Mouse (Mus musculus) midbrain, embryonic 15.5 days (tissue): ENCODE results near the gene Gphn. TPM values are rescaled to one million over a fixed set of nuclear protein-coding genes. Genes with fewer than 3 reads are reported as not detected.
"Not testable (repeated sequence)": the region's sequence is repeated elsewhere in the genome, so short reads cannot be mapped to it uniquely, and the experiment has no call there.

Experiments used
- ATAC-seq: fragments of 200-750 bp; cut with Nextera tagmentation; replicated peaks from 2 replicates; pipeline ENCODE4 v1.8.0; 2017; ENCODE audit warnings: moderate TSS enrichment
- H3K27ac ChIP-seq: fragments of 300-500 bp; sonication (generic); 2 replicates; pipeline ENCODE4 v1.5.1; 2015; ENCODE audit warnings: mild to moderate bottlenecking, inconsistent platforms
- H3K27me3 ChIP-seq: fragments of 300-500 bp; sonication (generic); replicated peaks from 2 replicates; pipeline ENCODE4 v1.6.1; 2015; ENCODE audit warnings: inconsistent platforms
- H3K36me3 ChIP-seq: fragments of 300-500 bp; sonication (generic); replicated peaks from 2 replicates; pipeline ENCODE4 v1.6.1; 2015; ENCODE audit warnings: inconsistent platforms
- H3K4me1 ChIP-seq: fragments of 300-500 bp; sonication (generic); 2 replicates; pipeline ENCODE4 v1.6.1; 2015; ENCODE audit warnings: inconsistent platforms
- H3K4me2 ChIP-seq: fragments of 300-500 bp; sonication (generic); 2 replicates; pipeline ENCODE4 v1.6.1; 2015; ENCODE audit warnings: inconsistent platforms, mild to moderate bottlenecking, moderate library complexity
- H3K4me3 ChIP-seq: fragments of 300-500 bp; sonication (generic); 2 replicates; pipeline ENCODE4 v1.5.1; 2015; ENCODE audit warnings: mild to moderate bottlenecking, inconsistent platforms
- H3K9ac ChIP-seq: fragments of 300-500 bp; sonication (generic); 2 replicates; pipeline ENCODE4 v1.6.1; 2015; ENCODE audit warnings: mild to moderate bottlenecking, inconsistent platforms
- H3K9me3 ChIP-seq: fragments of 300-500 bp; sonication (generic); 2 replicates; pipeline ENCODE4 v1.6.1; 2016; ENCODE audit warnings: inconsistent platforms
- WGBS: fragments of 180-500 bp; shearing (Covaris S2); methylation state at CpG from one replicate; pipeline ENCODE4 v1.1.7; 2015; ENCODE audit warnings: mixed read lengths; 5-methylcytosine and 5-hydroxymethylcytosine counted together
- polyA plus RNA-seq: library from polyadenylated mRNA; unstranded; fragments of >200 nt; fragmentation: Nextera tagmentation; extraction: Ambion mirVana; gene quantifications from 2 replicates; pipeline ENCODE4 v1.2.1, GENCODE M21; 2015

The Gphn gene
- polyA plus RNA-seq, 1 experiment from 2014 or later, result 55.7 TPM

- Histone ChIP-seq H3K4me3 (no peak overlapping the region), H3K9ac (no peak overlapping the region), H3K27ac (no peak overlapping the region), H3K27me3 (no peaks in the 10 kb centered on the region), H3K4me1 (no peaks in the 10 kb centered on the region), H3K4me2 (no peak overlapping the region), H3K9me3 (no peaks in the 10 kb centered on the region), H3K36me3 (no peaks in the 10 kb centered on the region)
- ATAC-seq, result no peak
These were observed 163.1 kb downstream of the Gphn start for GRCm38 (mm10) chr12:78389267-78389666.

- no peak for ATAC-seq
- Histone ChIP-seq H3K27me3 (no peaks in the 10 kb centered on the region), H3K4me1 (no peaks in the 10 kb centered on the region), H3K36me3 (no peaks in the 10 kb centered on the region), H3K4me3 (no peak overlapping the region), H3K9me3 (no peaks in the 10 kb centered on the region), H3K27ac (no peak overlapping the region), H3K9ac (no peak overlapping the region), H3K4me2 (no peak overlapping the region)
- WGBS, result 98% methylated on average over 1 of the region's 1 CpGs
These were observed 169.1 kb downstream of the Gphn start for GRCm38 (mm10) chr12:78395297-78395696.

- WGBS, result 68% methylated on average over 7 of the region's 7 CpGs
- not testable (repeated sequence) for H3K9me3 ChIP-seq, H3K27me3 ChIP-seq, H3K36me3 ChIP-seq, H3K4me1 ChIP-seq, H3K4me3 ChIP-seq, H3K4me2 ChIP-seq, ATAC-seq, H3K27ac ChIP-seq, H3K9ac ChIP-seq
These were observed 181.3 kb downstream of the Gphn start for GRCm38 (mm10) chr12:78407518-78407917.

GRCm38 (mm10) chr12:78522176-78522575 lies 296.0 kb downstream of the Gphn start:
- Histone ChIP-seq H3K4me3 (no peak overlapping the region), H3K4me1 (no peaks in the 10 kb centered on the region), H3K9me3 (no peaks in the 10 kb centered on the region), H3K27ac (no peak overlapping the region), H3K36me3 (no peaks in the 10 kb centered on the region), H3K27me3 (no peaks in the 10 kb centered on the region), H3K9ac (no peak overlapping the region), H3K4me2 (no peak overlapping the region)
- 62% methylated on average over 1 of the region's 1 CpGs for WGBS
- no peak for ATAC-seq

- no peaks in the 10 kb centered on the region for H3K9me3 ChIP-seq
- H3K4me2 ChIP-seq, result no peak overlapping the region
- H3K27ac ChIP-seq, result no peak overlapping the region
These were observed 296.7 kb downstream of the Gphn start for GRCm38 (mm10) chr12:78522804-78523394.

GRCm38 (mm10) chr12:78537590-78537989 lies 311.4 kb downstream of the Gphn start:
- not testable (repeated sequence) for H3K27ac ChIP-seq, H3K4me1 ChIP-seq, H3K4me2 ChIP-seq, H3K27me3 ChIP-seq, H3K9ac ChIP-seq, H3K4me3 ChIP-seq, H3K36me3 ChIP-seq, H3K9me3 ChIP-seq, ATAC-seq

More at GRCm38 (mm10) chr12:78522804-78523394, 296.7 kb downstream of the Gphn start:
- 89% methylated on average over 5 of the region's 5 CpGs for WGBS
- no peak overlapping the region for H3K9ac ChIP-seq
- no peak for ATAC-seq
- no peak overlapping the region for H3K4me3 ChIP-seq
- H3K36me3 ChIP-seq, result no peaks in the 10 kb centered on the region
- no peaks in the 10 kb centered on the region for H3K4me1 ChIP-seq
- no peaks in the 10 kb centered on the region for H3K27me3 ChIP-seq

- Histone ChIP-seq H3K4me2 (no peak overlapping the region), H3K4me3 (no peak overlapping the region), H3K4me1 (no peaks in the 10 kb centered on the region), H3K36me3 (no peaks in the 10 kb centered on the region), H3K9me3 (no peaks in the 10 kb centered on the region), H3K27me3 (no peaks in the 10 kb centered on the region), H3K9ac (no peak overlapping the region), H3K27ac (no peak overlapping the region)
- no peak for ATAC-seq
- 92% methylated on average over 2 of the region's 2 CpGs for WGBS
These were observed 324.7 kb downstream of the Gphn start for GRCm38 (mm10) chr12:78550913-78551312.

DNA sequence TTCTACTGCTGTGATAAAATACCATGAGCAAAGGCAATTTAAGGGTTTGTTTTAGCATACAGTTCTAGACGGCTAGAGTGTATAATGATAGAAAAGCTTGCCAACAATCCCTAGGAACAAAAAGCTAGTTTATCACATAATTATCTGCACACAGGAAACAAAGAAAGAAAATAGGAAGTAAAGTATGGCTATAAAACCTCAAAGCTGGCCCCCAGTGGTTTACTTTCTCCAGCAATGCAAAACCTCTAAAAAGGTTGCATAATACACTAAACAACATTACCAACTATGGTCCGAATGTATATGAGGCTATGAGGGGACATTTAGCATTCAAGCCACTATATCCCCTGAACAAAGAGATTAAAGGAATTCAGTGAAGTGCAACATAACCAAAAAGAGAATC lies 405.6 kb downstream of the Gphn start:
- no peak overlapping the region for H3K9ac ChIP-seq

DNA sequence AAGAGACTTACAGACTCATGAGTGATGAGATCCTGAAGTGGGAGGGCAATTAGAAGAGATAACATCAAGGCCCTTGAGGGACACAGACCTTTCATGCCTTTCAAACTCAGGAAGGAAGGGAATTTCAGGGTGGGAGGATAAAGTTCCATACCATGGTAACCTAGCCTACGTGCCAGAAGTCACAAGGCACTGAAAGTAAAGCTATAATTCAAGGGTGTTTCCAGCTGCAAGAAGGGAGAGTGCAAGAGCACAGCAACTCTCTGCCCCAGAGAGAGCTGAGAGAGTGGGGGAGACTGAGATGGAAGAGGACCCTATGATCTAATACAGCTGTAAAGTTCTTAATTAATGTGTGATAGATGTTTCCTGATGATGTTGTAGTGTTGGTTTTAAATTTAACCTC lies 413.3 kb downstream of the Gphn start:
- 61% methylated on average over 1 of the region's 1 CpGs for WGBS

More for the DNA sequence above, 405.6 kb downstream of the Gphn start:
- H3K4me2 ChIP-seq, result no peak overlapping the region
- ATAC-seq, result no peak
- H3K27me3 ChIP-seq, result no peaks in the 10 kb centered on the region
- H3K27ac ChIP-seq, result no peak overlapping the region
- no peaks in the 10 kb centered on the region for H3K4me1 ChIP-seq
- WGBS, result 74% methylated on average over 2 of the region's 2 CpGs
- H3K36me3 ChIP-seq, result no peaks in the 10 kb centered on the region
- no peaks in the 10 kb centered on the region for H3K9me3 ChIP-seq
- no peak overlapping the region for H3K4me3 ChIP-seq

GRCm38 (mm10) chr12:78640086-78640485 lies 413.9 kb downstream of the Gphn start:
- Histone ChIP-seq H3K27ac (no peak overlapping the region), H3K4me3 (no peak overlapping the region), H3K4me2 (no peak overlapping the region), H3K4me1 (no peaks in the 10 kb centered on the region), H3K9ac (no peak overlapping the region), H3K36me3 (no peaks in the 10 kb centered on the region; the same call in 1 of the 2 replicates), H3K9me3 (no peaks in the 10 kb centered on the region), H3K27me3 (no peaks in the 10 kb centered on the region)
- no peak for ATAC-seq
- 76% methylated on average over 2 of the region's 2 CpGs for WGBS

More for the DNA sequence above, 413.3 kb downstream of the Gphn start:
- H3K4me3 ChIP-seq, result no peak overlapping the region
- no peaks in the 10 kb centered on the region for H3K27me3 ChIP-seq
- no peak overlapping the region for H3K27ac ChIP-seq
- no peaks in the 10 kb centered on the region for H3K9me3 ChIP-seq
- no peak for ATAC-seq
- H3K36me3 ChIP-seq, result no peaks in the 10 kb centered on the region; the same call in 1 of the 2 replicates
- no peaks in the 10 kb centered on the region for H3K4me1 ChIP-seq
- no peak overlapping the region for H3K4me2 ChIP-seq
- no peak overlapping the region for H3K9ac ChIP-seq

DNA sequence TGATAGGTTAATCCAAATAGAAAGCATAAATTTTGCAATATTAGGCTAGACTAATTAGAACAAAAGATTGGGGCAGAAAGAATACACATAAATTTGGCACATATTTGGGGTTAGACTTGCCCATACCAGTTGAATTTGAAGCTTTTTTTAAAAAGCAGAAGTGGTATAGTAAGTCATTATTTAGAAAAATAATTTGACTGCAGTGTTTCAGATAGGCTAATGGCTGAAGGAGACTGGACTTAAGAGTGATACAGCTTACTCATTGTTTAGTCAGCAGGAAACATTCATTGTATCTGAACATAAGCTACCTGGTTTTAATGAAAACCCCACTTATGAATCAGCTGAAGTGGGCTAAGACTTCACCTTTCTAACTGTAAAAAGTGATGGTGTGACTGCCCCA lies 415.0 kb downstream of the Gphn start:
- no peak overlapping the region for H3K9ac ChIP-seq
- H3K27me3 ChIP-seq, result no peaks in the 10 kb centered on the region
- no peak overlapping the region for H3K4me2 ChIP-seq
- no peak overlapping the region for H3K4me3 ChIP-seq
- H3K27ac ChIP-seq, result no peak overlapping the region
- ATAC-seq, result no peak
- H3K9me3 ChIP-seq, result no peaks in the 10 kb centered on the region
- H3K36me3 ChIP-seq, result no peaks in the 10 kb centered on the region; the same call in 1 of the 2 replicates
- H3K4me1 ChIP-seq, result no peaks in the 10 kb centered on the region

DNA sequence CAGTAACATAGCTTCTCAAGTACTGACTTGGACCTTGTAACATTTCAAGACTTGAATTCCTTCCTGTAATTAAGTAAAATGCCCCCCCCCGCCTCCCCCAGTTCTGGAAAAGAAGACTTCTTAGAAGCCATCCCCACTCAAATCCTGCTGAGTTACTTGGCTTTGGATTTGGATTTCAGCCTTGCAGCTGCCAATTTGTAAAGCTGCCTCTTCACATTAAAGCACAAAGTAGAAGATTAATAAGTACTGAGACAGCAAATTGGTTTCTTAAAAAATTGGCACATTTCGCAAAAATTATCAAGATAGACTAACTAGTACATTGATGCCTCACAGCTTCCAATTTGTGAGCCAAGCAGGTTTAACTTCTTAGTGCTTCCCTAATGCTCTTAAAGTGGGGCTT lies 417.5 kb downstream of the Gphn start:
- no peaks in the 10 kb centered on the region for H3K27me3 ChIP-seq
- H3K9ac ChIP-seq, result no peak overlapping the region
- no peaks in the 10 kb centered on the region for H3K36me3 ChIP-seq
- H3K27ac ChIP-seq, result no peak overlapping the region
- no peaks in the 10 kb centered on the region for H3K4me1 ChIP-seq
- no peaks in the 10 kb centered on the region for H3K9me3 ChIP-seq
- no peak overlapping the region for H3K4me2 ChIP-seq
- WGBS, result 80% methylated on average over 2 of the region's 2 CpGs
- no peak for ATAC-seq
- H3K4me3 ChIP-seq, result no peak overlapping the region

DNA sequence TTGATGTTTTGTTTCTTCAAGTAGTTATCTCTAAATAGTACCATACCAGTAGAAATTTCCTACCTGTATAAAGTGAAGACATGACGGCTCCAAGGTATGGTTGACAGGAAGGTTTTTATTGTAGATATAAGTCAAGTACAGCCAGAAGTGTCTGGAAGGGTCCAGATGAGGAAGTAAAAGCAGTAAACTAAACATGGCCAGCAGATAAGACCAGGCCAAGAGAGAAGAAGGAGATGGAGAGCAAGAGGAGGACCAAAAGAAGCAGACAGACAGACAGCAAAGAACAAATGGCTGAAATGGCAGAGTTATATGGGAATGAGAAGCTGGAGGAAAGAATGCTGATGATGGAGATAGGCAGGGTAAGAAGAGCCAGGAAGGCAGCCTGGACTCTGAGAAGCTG lies 419.1 kb downstream of the Gphn start:
- H3K27ac ChIP-seq, result no peak overlapping the region

More for the DNA sequence above, 419.1 kb downstream of the Gphn start:
- Histone ChIP-seq H3K9ac (no peak overlapping the region), H3K9me3 (no peaks in the 10 kb centered on the region), H3K4me3 (no peak overlapping the region), H3K4me2 (no peak overlapping the region), H3K27me3 (no peaks in the 10 kb centered on the region), H3K4me1 (no peaks in the 10 kb centered on the region), H3K36me3 (no peaks in the 10 kb centered on the region)
- WGBS, result 97% methylated on average over 1 of the region's 1 CpGs
- no peak for ATAC-seq
